9 mouse cellular contexts compared by ENCODE assay signal in the genomic region with DNA sequence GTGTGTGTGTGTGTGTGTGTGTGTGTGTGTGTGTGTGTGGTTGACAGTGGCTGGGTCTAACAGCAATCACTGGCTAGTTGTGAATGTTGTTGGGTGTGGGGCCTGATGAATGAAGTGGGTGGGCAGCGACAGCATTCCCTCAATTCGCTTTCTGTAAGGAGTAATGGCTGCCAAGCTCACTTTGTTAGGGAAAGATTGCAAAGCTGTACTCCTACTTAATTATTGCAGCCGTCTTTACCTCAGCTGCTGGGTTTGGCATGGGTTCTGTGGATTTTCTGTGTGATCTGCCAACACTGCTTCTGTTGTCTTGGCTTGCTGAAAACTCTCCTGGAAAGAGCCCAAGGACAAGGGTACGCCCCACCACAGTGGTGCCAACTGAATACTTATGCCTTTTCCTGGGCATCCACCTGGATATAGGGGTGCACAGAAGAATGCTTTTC.
DNase-seq lines count a peak whose midpoint lies in the region; ATAC-seq and TF ChIP-seq lines count a peak whose summit lies in the region.
"Had no signal": no experiment of that assay in that cellular context is flagged by ENCODE, and none has a peak within 500 bp of the region (broad histone marks: within the 10 kb centered on the region; RNA-seq: fewer than 3 reads in every experiment).

No protein-coding gene starts in this region.

- H3K27me3 ChIP-seq in liver, adult 2 months (ENCODE audit: control insufficient read depth, insufficient read depth, low read length): no peaks in the 10 kb centered on the region
- no peaks in the 10 kb centered on the region for H3K27me3 ChIP-seq in kidney, embryonic 14.5 days (ENCODE audit: control insufficient read depth, insufficient read depth, low read length)

- no peaks in the 10 kb centered on the region for H3K4me1 ChIP-seq in liver, adult 2 months (ENCODE audit: control insufficient read depth, insufficient read depth, low read length)
- no peaks in the 10 kb centered on the region for H3K4me1 ChIP-seq in kidney, embryonic 14.5 days (ENCODE audit: control insufficient read depth, insufficient read depth, low read length)

- WGBS in liver, adult 2 months: 77% methylated on average over 4 of the region's 4 CpGs
- 87% methylated on average over 4 of the region's 4 CpGs for WGBS in kidney, embryonic 14.5 days

- no peak for TF ChIP-seq POLR2A in liver, adult 2 months (IDR thresholded peaks at IDR 0.05; ENCODE audit: extremely low read depth, insufficient read depth, low read length)

- no peak for ATAC-seq in kidney, embryonic 14.5 days (ENCODE audit: low FRiP score, low TSS enrichment)
- ATAC-seq: liver, postnatal 0 days had no signal

- no peaks in the 10 kb centered on the region for H3K79me2 ChIP-seq in liver, adult 2 months (ENCODE audit: control insufficient read depth, insufficient read depth, low read length)

- H3K27ac ChIP-seq in liver, adult 2 months (replicated peaks; ENCODE audit: insufficient read depth, low read depth, low read length): no peak overlapping the region
- H3K27ac ChIP-seq in kidney, embryonic 14.5 days (ENCODE audit: low read depth, low read length): no peak overlapping the region

- no peak overlapping the region for H3K4me2 ChIP-seq in kidney, embryonic 14.5 days (replicated peaks; ENCODE audit: low read depth, low read length)

- no peaks in the 10 kb centered on the region for H3K36me3 ChIP-seq in liver, adult 2 months (ENCODE audit: control insufficient read depth, insufficient read depth, low read length)
- no peaks in the 10 kb centered on the region for H3K36me3 ChIP-seq in kidney, embryonic 14.5 days (ENCODE audit: control insufficient read depth, insufficient read depth, low read length)

- H3K9me3 ChIP-seq in kidney, embryonic 14.5 days (ENCODE audit: control insufficient read depth, low read length): no peaks in the 10 kb centered on the region

- DNase-seq in liver, adult 2 months (ENCODE audit: extremely low read depth, low read depth, low spot score): peak; percentile 20
- no peak for DNase-seq in liver
- DNase-seq in cerebellum, postnatal 36 days: peak; percentile 43 to 52
- DNase-seq in layer of hippocampus, postnatal 14 days (ENCODE audit: low spot score in 2 of 2): peak; percentile 71 to 93
- peak; percentile 84 to 86 for DNase-seq in right cerebral cortex, postnatal 10 days (ENCODE audit: low spot score in 2 of 2)
- DNase-seq in thymus, postnatal 36 days: no peak
- no peak for DNase-seq in gastrocnemius, postnatal 25 days
- DNase-seq: liver, postnatal 0 days had no signal

- H3K9ac ChIP-seq in liver, adult 2 months (ENCODE audit: low read depth, low read length): no peak overlapping the region
- H3K9ac ChIP-seq in kidney, embryonic 14.5 days (ENCODE audit: low read depth, low read length): no peak overlapping the region
- H3K9ac ChIP-seq: liver, postnatal 0 days had no signal

- TF ChIP-seq CTCF in liver, adult 2 months (IDR thresholded peaks at IDR 0.05; ENCODE audit: low read depth, low read length): no peak

- H3K4me3 ChIP-seq in liver, adult 2 months (ENCODE audit: insufficient read depth, low read depth, low read length): no peak overlapping the region
- no peak overlapping the region for H3K4me3 ChIP-seq in kidney, embryonic 14.5 days (ENCODE audit: low read length)

Comparison
In these comparisons a context has a peak if more than half of its experiments do, and no peak if none do; other contexts are left out.
1. DNase-seq: peak in liver, adult 2 months (single experiment), cerebellum, postnatal 36 days (2 of 2), layer of hippocampus, postnatal 14 days (2 of 2) and right cerebral cortex, postnatal 10 days (2 of 2); none in liver (single experiment), thymus, postnatal 36 days (0 of 2) and gastrocnemius, postnatal 25 days (single experiment).